Mouse (Mus musculus): ENCODE measurements around the gene Gsta1. TPM values are rescaled to one million over a fixed set of nuclear protein-coding genes. Genes with fewer than 3 reads are reported as not detected.

Gene Gsta1
- polyA plus RNA-seq (2015; fragmentation: Illumina TruSeq; extraction: RNeasy Lipid Tissue Mini Kit (QIAGEN cat#74804); ENCODE audit: insufficient read depth, low read depth, low replicate concordance) = not detected

GRCm38 (mm10) chr9:78230461-78230860, at the start of gene Gsta1:
Gsta1 (plus strand) TSS chr9:78230656.

GRCm38 (mm10) chr9:78182474-78182873, 48.0 kb upstream of the Gsta1 start, which contains the start of gene Gsta4:
Gsta4 (plus strand) TSS chr9:78182774.

GRCm38 (mm10) chr9:78256914-78257313, 26.5 kb downstream of the Gsta1 start, which contains the start of gene Gm3776:
Gm3776 (plus strand) TSS chr9:78257129.

GRCm38 (mm10) chr9:78289723-78290122, 59.3 kb downstream of the Gsta1 start, which contains the start of gene Gm10639:
Gm10639 (plus strand) TSS chr9:78289923.

Other genes starting within 250 kb of the Gsta1 start
- gene Gcm1, start 178.7 kb upstream of the Gsta1 start, polyA plus RNA-seq (2015; fragmentation: Illumina TruSeq; extraction: RNeasy Lipid Tissue Mini Kit (QIAGEN cat#74804); ENCODE audit: insufficient read depth, low read depth, low replicate concordance) = not detected
- gene Fbxo9, start 121.6 kb upstream of the Gsta1 start, polyA plus RNA-seq (2015; fragmentation: Illumina TruSeq; extraction: RNeasy Lipid Tissue Mini Kit (QIAGEN cat#74804); ENCODE audit: insufficient read depth, low read depth, low replicate concordance) = 32.2 TPM
- 4.0 TPM for gene Ick, start 121.5 kb upstream of the Gsta1 start, polyA plus RNA-seq (2015; fragmentation: Illumina TruSeq; extraction: RNeasy Lipid Tissue Mini Kit (QIAGEN cat#74804); ENCODE audit: insufficient read depth, low read depth, low replicate concordance)
- gene Gsta4, start 47.9 kb upstream of the Gsta1 start, polyA plus RNA-seq (2015; fragmentation: Illumina TruSeq; extraction: RNeasy Lipid Tissue Mini Kit (QIAGEN cat#74804); ENCODE audit: insufficient read depth, low read depth, low replicate concordance) = 5.2 TPM
- not detected for gene Gm3776, start 26.5 kb downstream of the Gsta1 start, polyA plus RNA-seq (2015; fragmentation: Illumina TruSeq; extraction: RNeasy Lipid Tissue Mini Kit (QIAGEN cat#74804); ENCODE audit: insufficient read depth, low read depth, low replicate concordance)
- not detected for gene Gm10639, start 59.3 kb downstream of the Gsta1 start, polyA plus RNA-seq (2015; fragmentation: Illumina TruSeq; extraction: RNeasy Lipid Tissue Mini Kit (QIAGEN cat#74804); ENCODE audit: insufficient read depth, low read depth, low replicate concordance)
- not detected for gene Omt2a, start 84.1 kb downstream of the Gsta1 start, polyA plus RNA-seq (2015; fragmentation: Illumina TruSeq; extraction: RNeasy Lipid Tissue Mini Kit (QIAGEN cat#74804); ENCODE audit: insufficient read depth, low read depth, low replicate concordance)
- not detected for gene Omt2b, start 96.9 kb downstream of the Gsta1 start, polyA plus RNA-seq (2015; fragmentation: Illumina TruSeq; extraction: RNeasy Lipid Tissue Mini Kit (QIAGEN cat#74804); ENCODE audit: insufficient read depth, low read depth, low replicate concordance)
- not detected for gene Gsta2, start 125.1 kb downstream of the Gsta1 start, polyA plus RNA-seq (2015; fragmentation: Illumina TruSeq; extraction: RNeasy Lipid Tissue Mini Kit (QIAGEN cat#74804); ENCODE audit: insufficient read depth, low read depth, low replicate concordance)
- gene Dppa5a, start 137.5 kb downstream of the Gsta1 start, polyA plus RNA-seq (2015; fragmentation: Illumina TruSeq; extraction: RNeasy Lipid Tissue Mini Kit (QIAGEN cat#74804); ENCODE audit: insufficient read depth, low read depth, low replicate concordance) = not detected
- not detected for gene Ooep, start 148.1 kb downstream of the Gsta1 start, polyA plus RNA-seq (2015; fragmentation: Illumina TruSeq; extraction: RNeasy Lipid Tissue Mini Kit (QIAGEN cat#74804); ENCODE audit: insufficient read depth, low read depth, low replicate concordance)
- gene Ddx43, start 165.1 kb downstream of the Gsta1 start, polyA plus RNA-seq (2015; fragmentation: Illumina TruSeq; extraction: RNeasy Lipid Tissue Mini Kit (QIAGEN cat#74804); ENCODE audit: insufficient read depth, low read depth, low replicate concordance) = not detected
- gene Cgas, start 212.6 kb downstream of the Gsta1 start, polyA plus RNA-seq (2015; fragmentation: Illumina TruSeq; extraction: RNeasy Lipid Tissue Mini Kit (QIAGEN cat#74804); ENCODE audit: insufficient read depth, low read depth, low replicate concordance) = 0.54 TPM
- gene Mto1, start 217.6 kb downstream of the Gsta1 start, polyA plus RNA-seq (2015; fragmentation: Illumina TruSeq; extraction: RNeasy Lipid Tissue Mini Kit (QIAGEN cat#74804); ENCODE audit: insufficient read depth, low read depth, low replicate concordance) = 3.2 TPM
- gene Gm17324, start 218.1 kb downstream of the Gsta1 start, polyA plus RNA-seq (2015; fragmentation: Illumina TruSeq; extraction: RNeasy Lipid Tissue Mini Kit (QIAGEN cat#74804); ENCODE audit: insufficient read depth, low read depth, low replicate concordance) = not detected